Mouse (Mus musculus): Measurements from ENCODE around the gene Zfp57. TPM values are rescaled to one million over a fixed set of nuclear protein-coding genes. Genes with fewer than 3 reads are reported as not detected.

Gene Zfp57
- polyA plus RNA-seq, 1 experiment: not detected

GRCm38 (mm10) chr17:36992336-36993104 is 8.4 kb upstream of the Zfp57 start:
- H3K27me3 ChIP-seq (ENCODE audit: control insufficient read depth): peaks cover 23% of the 10 kb centered on the region
- H3K36me3 ChIP-seq (ENCODE audit: control insufficient read depth): no peaks in the 10 kb centered on the region
- H3K4me3 ChIP-seq (replicated peaks): no peak overlapping the region
- H3K9me3 ChIP-seq (ENCODE audit: control insufficient read depth, low read length): no peaks in the 10 kb centered on the region
- TF ChIP-seq GATA1 (IDR thresholded peaks at IDR 0.05; ENCODE audit: low read length) (no peak), TAL1 (IDR thresholded peaks at IDR 0.05; ENCODE audit: low read length) (no peak)
- H3K4me1 ChIP-seq (ENCODE audit: control insufficient read depth): no peaks in the 10 kb centered on the region

GRCm38 (mm10) chr17:36993770-36994325 is 7.1 kb upstream of the Zfp57 start:
- TF ChIP-seq TAL1 (IDR thresholded peaks at IDR 0.05; ENCODE audit: low read length): no peak
- no peak for TF ChIP-seq GATA1 (IDR thresholded peaks at IDR 0.05; ENCODE audit: low read length)
- no peaks in the 10 kb centered on the region for H3K36me3 ChIP-seq (ENCODE audit: control insufficient read depth)
- no peaks in the 10 kb centered on the region for H3K4me1 ChIP-seq (ENCODE audit: control insufficient read depth)
- H3K27me3 ChIP-seq (ENCODE audit: control insufficient read depth): peaks cover 10% of the 10 kb centered on the region
- H3K4me3 ChIP-seq (replicated peaks): no peak overlapping the region
- H3K9me3 ChIP-seq (ENCODE audit: control insufficient read depth, low read length): no peaks in the 10 kb centered on the region

GRCm38 (mm10) chr17:36994528-36994927 is 6.4 kb upstream of the Zfp57 start:
- Histone ChIP-seq H3K4me3 (replicated peaks) (no peak overlapping the region), H3K27me3 (ENCODE audit: control insufficient read depth) (peaks cover 3% of the 10 kb centered on the region), H3K4me1 (ENCODE audit: control insufficient read depth) (no peaks in the 10 kb centered on the region), H3K36me3 (ENCODE audit: control insufficient read depth) (no peaks in the 10 kb centered on the region), H3K9me3 (ENCODE audit: control insufficient read depth, low read length) (no peaks in the 10 kb centered on the region)
- no peak for TF ChIP-seq GATA1 (IDR thresholded peaks at IDR 0.05; ENCODE audit: low read length)

GRCm38 (mm10) chr17:36995448-36995847 is 5.5 kb upstream of the Zfp57 start:
- H3K27me3 ChIP-seq (ENCODE audit: control insufficient read depth): 0 out of 2 replicates have a peak, but pooled peaks cover 2% of the 10 kb centered on the region
- TF ChIP-seq GATA1 (IDR thresholded peaks at IDR 0.05; ENCODE audit: low read length) (no peak), TAL1 (IDR thresholded peaks at IDR 0.05; ENCODE audit: low read length) (no peak)
- H3K36me3 ChIP-seq (ENCODE audit: control insufficient read depth): no peaks in the 10 kb centered on the region
- H3K4me3 ChIP-seq (replicated peaks): no peak overlapping the region
- H3K9me3 ChIP-seq (ENCODE audit: control insufficient read depth, low read length): no peaks in the 10 kb centered on the region
- no peaks in the 10 kb centered on the region for H3K4me1 ChIP-seq (ENCODE audit: control insufficient read depth)

- no peaks in the 10 kb centered on the region for H3K4me1 ChIP-seq (ENCODE audit: control insufficient read depth)
- no peaks in the 10 kb centered on the region for H3K36me3 ChIP-seq (ENCODE audit: control insufficient read depth)
- H3K27me3 ChIP-seq (ENCODE audit: control insufficient read depth): peaks cover 8% of the 10 kb centered on the region
- H3K4me3 ChIP-seq (replicated peaks): no peak overlapping the region
- TF ChIP-seq TAL1 (IDR thresholded peaks at IDR 0.05; ENCODE audit: low read length) (no peak), GATA1 (IDR thresholded peaks at IDR 0.05; ENCODE audit: low read length) (no peak)
- no peaks in the 10 kb centered on the region for H3K9me3 ChIP-seq (ENCODE audit: control insufficient read depth, low read length)
Measured at GRCm38 (mm10) chr17:36997033-36997735, 3.8 kb upstream of the Zfp57 start.

- H3K36me3 ChIP-seq (ENCODE audit: control insufficient read depth): no peaks in the 10 kb centered on the region
- no peak overlapping the region for H3K4me3 ChIP-seq (replicated peaks)
- H3K27me3 ChIP-seq (ENCODE audit: control insufficient read depth): peaks cover 20% of the 10 kb centered on the region
- H3K9me3 ChIP-seq (ENCODE audit: control insufficient read depth, low read length): no peaks in the 10 kb centered on the region
- H3K4me1 ChIP-seq (ENCODE audit: control insufficient read depth): no peaks in the 10 kb centered on the region
- no peak for TF ChIP-seq GATA1 (IDR thresholded peaks at IDR 0.05; ENCODE audit: low read length)
- no peak for TF ChIP-seq TAL1 (IDR thresholded peaks at IDR 0.05; ENCODE audit: low read length)
Measured at GRCm38 (mm10) chr17:36998477-36998876, 2.5 kb upstream of the Zfp57 start.

- peaks cover 28% of the 10 kb centered on the region for H3K27me3 ChIP-seq (ENCODE audit: control insufficient read depth)
- H3K4me1 ChIP-seq (ENCODE audit: control insufficient read depth): no peaks in the 10 kb centered on the region
- TF ChIP-seq TAL1 (IDR thresholded peaks at IDR 0.05; ENCODE audit: low read length) (no peak), GATA1 (IDR thresholded peaks at IDR 0.05; ENCODE audit: low read length) (no peak)
- H3K36me3 ChIP-seq (ENCODE audit: control insufficient read depth): no peaks in the 10 kb centered on the region
- peak overlapping the region; percentile 36 for H3K4me3 ChIP-seq (replicated peaks)
- no peaks in the 10 kb centered on the region for H3K9me3 ChIP-seq (ENCODE audit: control insufficient read depth, low read length)
Measured at GRCm38 (mm10) chr17:37002364-37003330, 1.7 kb downstream of the Zfp57 start.

- Histone ChIP-seq H3K9me3 (ENCODE audit: control insufficient read depth, low read length) (no peaks in the 10 kb centered on the region), H3K36me3 (ENCODE audit: control insufficient read depth) (no peaks in the 10 kb centered on the region), H3K4me1 (ENCODE audit: control insufficient read depth) (no peaks in the 10 kb centered on the region), H3K27me3 (ENCODE audit: control insufficient read depth) (peaks cover 28% of the 10 kb centered on the region), H3K4me3 (replicated peaks) (no peak overlapping the region)
- no peak for TF ChIP-seq GATA1 (IDR thresholded peaks at IDR 0.05; ENCODE audit: low read length)
- no peak for TF ChIP-seq TAL1 (IDR thresholded peaks at IDR 0.05; ENCODE audit: low read length)
Measured at GRCm38 (mm10) chr17:37003366-37003765, 2.4 kb downstream of the Zfp57 start.

All from erythroblast, embryonic 14.5 days (primary cell).